Mouse (Mus musculus) urinary bladder, adult 2 months (tissue): ENCODE results near the gene Ncapd2. TPM values are rescaled to one million over a fixed set of nuclear protein-coding genes. Genes with fewer than 3 reads are reported as not detected.
"Not testable (repeated sequence)": the region's sequence is repeated elsewhere in the genome, so short reads cannot be mapped to it uniquely, and the experiment has no call there.

ENCODE experiments used
- DNase-seq: peaks from one replicate; pipeline ENCODE4 v3.0.0; 2022; ENCODE audit warnings: low spot score
- polyA plus RNA-seq: library from polyadenylated mRNA; depleted of rRNA; stranded (reverse); fragments of >200 nt; gene quantifications from 2 replicates; pipeline ENCODE4 v1.2.3, GENCODE M21; 2012

Ncapd2 gene
- polyA plus RNA-seq, 1 experiment: 17.3 TPM

DNA sequence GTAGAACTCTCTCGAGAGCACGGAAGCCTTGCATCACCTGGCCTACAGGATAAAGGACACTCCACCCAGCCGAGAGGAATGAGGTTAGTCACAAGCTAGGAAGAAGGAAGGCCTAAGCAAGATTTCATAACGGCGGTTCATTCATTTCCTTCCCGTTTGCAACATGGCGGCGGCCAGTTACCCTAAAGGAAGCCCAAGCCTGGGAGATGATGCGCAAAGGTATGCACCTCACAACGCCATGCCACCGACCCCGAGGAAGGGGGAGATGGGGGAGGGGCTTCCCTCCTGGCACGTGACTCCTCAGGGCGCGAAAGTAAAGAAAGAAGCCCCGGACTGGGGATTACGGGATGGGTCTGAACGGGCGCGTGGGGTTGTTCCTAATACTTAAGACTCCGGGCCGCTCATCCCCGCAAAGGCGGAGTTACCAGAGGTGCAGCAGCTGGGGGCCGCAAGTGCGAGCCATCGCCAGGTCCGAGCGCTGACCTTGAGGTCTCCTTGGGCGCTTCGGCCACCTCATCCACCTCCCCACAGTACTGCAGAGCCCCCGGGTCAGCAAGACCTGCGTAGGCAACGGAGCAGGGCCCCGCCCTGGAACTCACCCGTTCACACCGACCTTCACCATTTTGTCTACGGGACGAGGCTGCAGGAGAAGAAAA is 26.7 kb downstream of the Ncapd2 start:
- DNase-seq: peak; percentile 53

DNA sequence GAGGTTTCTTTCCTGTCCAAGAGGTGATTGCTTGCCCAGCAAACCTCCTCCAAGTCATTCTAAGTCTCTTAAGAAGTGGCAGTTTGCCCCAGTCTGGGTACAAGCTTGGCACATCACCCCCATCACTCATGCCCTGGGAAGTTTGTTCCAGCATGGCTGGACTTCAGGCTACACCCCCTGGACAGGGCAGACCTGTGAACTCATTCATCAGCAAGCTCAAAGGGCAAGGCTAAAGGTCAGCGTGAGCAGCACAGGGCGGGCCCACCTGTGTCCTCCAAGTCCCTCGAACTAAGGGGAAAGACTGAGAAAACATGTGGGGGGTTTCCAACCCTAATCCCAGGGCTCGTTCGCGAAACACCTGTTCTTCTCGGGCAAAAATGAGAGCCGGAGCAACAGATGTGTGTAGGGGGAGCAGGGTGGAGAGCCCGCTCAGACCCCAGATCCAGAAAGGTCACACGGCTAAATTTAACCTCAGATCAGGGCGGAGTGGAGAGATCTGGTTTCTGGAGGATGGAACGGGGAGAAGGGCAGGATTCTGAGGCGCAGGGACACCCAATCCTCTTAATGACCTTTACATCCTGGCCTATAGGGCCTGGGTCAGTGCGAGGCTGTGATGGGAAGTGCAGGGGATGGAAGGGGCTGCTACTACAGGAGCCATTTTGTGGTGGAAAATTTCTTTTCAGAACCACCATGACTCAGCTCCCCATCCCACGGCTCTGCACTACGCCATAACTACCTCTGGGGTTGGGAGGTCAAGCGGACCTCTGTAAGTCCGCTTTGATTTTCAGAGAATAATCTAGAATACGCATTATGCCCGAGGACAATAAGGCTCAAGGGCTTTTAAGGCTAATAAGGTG is 27.5 kb downstream of the Ncapd2 start:
- no peak for DNase-seq

DNA sequence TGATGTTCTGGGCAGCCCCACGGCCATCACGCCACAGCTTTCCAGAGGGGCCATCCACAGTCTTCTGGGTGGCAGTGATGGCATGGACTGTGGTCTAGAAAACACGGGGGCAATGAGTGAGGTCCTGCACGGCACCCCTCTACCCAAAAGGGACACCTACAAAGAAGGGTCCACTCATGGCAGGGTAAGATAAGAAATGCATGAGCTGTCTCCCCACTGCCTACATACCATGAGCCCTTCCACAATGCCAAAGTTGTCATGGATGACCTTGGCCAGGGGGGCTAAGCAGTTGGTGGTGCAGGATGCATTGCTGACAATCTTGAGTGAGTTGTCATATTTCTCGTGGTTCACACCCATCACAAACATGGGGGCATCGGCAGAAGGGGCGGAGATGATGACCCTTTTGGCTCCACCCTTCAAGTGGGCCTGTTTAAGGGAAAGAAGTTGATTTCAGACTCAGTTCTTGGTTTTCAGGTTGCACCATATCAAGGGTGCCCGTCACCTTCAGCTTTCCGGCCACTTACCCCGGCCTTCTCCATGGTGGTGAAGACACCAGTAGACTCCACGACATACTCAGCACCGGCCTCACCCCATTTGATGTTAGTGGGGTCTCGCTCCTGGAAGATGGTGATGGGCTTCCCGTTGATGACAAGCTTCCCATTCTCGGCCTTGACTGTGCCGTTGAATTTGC is 28.7 kb downstream of the Ncapd2 start:
- DNase-seq: not testable (repeated sequence)

DNA sequence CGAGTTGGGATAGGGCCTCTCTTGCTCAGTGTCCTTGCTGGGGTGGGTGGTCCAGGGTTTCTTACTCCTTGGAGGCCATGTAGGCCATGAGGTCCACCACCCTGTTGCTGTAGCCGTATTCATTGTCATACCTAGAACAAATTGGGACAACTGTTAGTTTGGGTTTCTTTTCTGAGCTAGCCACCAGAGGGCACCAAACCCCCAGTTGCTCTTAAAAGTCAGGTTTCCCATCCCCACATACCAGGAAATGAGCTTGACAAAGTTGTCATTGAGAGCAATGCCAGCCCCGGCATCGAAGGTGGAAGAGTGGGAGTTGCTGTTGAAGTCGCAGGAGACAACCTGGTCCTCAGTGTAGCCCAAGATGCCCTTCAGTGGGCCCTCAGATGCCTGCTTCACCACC is 29.5 kb downstream of the Ncapd2 start:
- not testable (repeated sequence) for DNase-seq

DNA sequence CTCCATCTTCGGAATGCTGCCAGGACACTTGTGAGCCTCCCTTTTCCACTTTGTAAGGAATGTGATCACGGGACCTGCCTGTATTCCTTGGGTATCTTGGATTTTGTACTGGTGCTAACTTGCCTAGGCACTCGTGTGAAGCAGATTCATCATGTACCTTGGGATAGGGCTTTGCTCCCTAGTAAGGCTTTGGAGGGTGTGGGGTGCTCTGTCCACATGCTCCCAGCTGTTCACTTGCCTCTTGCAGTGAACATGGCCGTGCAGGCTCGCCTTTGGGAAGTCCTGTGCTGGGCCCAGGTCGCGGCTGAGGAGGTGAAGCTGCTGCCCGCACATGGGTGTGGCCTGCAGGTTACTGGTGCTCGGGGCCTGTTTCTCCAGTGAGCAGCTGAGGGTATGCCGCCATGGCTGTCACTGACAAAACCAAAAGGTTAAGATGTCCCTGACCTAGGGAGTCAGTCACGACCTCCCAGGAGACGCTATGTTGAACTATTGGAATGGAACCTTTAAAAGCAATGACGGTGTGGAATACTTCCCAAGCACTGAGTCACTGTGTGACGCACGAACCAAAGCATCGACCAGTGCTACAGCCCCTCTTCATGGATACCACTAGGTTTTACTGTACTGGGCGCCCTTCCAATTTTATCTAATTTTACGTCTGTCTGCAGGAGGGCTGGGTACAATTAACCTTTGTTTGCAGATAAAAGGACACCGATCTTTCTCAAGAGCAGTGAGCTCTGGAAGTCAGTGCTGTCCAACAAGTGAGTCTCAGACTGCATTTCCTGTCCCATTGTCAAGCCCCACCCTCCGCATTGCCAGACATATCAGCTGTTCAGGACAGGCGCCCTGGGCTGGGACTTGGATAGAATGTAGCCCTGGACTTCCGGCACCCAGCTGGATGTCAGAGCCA is 30.4 kb downstream of the Ncapd2 start:
- DNase-seq: no peak

DNA sequence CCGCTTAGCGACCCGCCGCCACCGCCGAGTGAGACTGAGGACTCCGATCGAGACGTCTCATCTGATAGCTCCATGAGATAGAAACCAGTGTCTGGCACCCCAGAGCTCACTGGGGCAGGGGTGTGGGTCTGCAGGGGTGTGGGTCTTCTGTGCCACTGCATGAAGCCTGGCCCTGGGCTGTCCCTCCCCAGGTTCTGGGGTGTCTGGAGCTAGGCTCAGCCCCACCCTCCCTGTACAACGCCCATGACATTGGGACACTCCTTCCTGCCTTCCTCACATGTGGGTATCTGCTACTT is 31.0 kb downstream of the Ncapd2 start:
- no peak for DNase-seq

DNA sequence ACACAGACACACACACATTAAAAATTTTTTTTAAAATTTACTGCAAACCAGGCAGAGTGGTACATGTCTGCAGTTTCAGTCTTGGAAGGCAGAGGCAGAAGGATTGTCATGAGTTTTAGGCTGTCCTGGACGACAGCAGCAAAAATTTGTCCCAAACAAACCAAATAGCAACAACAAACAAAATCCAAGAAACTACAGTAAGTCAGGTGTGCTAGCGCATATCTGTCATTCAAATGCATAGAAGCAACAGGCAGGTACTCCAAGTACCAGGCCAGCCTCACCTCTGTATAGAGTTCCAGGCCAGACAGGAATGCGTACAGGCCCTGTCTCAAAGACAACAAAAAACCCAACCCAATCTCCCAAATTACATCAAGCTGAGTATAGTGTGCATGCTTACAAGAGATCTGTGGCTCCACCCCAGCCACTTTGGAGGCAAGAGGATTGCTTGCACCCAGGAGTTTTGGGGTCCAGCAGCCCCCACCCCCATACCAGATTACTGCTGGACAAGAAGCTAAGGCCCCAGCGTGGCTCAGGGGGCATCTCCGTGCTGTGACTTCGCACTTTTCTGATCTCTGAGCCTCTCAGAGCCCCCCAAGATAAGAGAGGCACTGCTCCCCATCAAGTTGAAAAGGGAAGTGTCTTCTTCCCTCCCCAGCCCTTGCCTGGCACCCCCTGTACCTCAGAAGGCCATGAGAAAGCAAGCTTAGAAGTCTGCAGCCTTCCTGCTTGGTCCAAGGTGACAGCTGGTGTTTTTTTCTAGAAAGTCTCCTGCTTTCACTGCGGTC is 31.5 kb downstream of the Ncapd2 start:
- DNase-seq: no peak

DNA sequence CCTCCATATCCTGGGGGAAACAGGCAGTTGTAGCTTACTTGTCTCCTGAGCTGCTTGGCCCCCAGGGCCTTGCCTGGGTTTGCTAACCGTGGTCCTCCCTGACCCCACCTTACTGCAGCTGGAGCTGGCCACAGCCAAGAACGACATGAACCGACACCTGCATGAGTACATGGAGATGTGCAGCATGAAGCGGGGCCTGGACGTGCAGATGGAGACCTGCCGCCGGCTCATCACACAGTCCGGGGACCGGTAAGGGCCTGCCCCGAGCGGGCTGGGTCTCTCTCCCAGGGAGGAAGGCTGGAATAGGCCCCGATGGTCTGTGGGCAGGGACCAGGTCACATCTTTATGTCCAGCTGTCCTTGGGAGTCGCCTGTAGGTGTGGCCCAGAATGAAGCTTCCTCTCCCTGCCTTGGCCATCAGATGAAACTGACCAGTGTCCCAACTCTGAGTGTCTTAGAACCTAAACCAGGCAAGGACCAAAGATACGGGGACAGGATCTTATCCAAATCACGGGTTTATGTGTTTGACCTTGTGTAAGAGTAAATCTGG is 32.5 kb downstream of the Ncapd2 start:
- DNase-seq: no peak

DNA sequence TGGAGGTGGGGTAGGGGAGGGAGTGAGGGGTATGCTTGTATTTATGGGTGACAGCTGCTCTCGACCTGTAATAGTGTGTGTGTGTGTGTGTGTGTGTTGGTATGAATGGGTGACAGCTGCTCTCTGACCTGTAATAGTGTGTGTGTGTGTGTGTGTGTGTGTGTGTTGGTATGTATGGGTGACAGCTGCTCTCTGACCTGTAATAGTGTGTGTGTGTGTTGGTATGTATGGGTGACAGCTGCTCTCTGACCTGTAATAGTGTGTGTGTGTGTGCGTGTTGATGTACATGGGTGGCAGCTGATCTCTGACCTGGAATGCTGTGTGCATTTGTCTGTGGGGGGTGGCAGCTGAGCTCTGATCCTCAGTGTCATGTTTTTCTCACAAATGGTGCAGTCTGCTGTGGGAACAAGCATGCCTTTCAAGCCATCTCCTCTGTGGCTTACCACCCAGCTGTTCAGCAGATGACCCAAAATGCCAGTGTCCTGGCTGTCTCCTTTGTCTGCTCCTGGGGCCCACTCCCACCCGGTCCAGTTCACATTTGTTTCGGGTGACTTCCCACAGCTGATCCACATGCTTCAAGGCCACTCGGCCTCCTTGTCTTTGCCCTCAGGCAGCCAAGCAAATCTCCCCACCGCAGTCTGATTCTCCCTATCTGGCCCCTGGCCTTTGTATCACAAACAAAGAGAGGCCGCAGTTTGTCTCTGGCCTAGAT is 34.4 kb downstream of the Ncapd2 start:
- DNase-seq: no peak

DNA sequence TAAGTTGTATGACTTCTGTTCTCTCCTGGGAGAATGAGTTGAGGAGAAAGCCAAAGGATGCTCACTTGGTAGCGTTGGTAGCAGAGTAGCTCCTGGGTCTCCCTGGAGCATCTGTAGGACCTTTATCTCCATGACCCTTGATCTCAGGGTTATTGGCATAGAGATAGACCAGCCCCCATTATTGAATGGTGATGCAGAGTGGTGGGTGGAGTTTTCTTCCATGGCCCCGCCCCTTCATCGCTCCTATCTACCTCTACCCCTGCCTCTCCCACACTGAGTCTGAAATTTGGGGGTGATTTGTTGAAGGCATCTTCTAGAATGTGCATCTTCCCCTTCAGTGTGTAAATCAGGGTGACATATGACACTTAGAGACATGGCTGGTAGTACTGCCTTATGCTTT is 35.0 kb downstream of the Ncapd2 start:
- no peak for DNase-seq

DNA sequence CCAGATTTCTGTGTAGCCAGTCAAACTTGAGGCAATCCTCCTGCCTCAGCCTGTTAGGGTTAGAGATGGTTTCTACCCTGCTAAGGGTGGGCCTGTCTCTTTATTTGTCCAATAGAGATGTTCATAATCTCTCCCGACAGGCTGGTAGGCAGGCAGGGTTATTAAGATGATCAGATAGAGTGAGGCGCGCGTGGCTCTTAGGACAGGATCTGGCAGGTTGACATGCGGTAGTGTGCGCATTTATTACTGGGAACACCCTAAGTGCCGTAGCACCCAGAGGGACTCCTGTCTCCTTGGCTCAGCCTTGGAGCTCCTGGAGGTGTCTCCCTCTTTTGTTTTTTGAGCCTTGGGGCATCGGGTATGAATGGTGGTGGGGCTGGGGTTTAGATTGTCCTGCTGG is 36.2 kb downstream of the Ncapd2 start:
- DNase-seq: no peak

DNA sequence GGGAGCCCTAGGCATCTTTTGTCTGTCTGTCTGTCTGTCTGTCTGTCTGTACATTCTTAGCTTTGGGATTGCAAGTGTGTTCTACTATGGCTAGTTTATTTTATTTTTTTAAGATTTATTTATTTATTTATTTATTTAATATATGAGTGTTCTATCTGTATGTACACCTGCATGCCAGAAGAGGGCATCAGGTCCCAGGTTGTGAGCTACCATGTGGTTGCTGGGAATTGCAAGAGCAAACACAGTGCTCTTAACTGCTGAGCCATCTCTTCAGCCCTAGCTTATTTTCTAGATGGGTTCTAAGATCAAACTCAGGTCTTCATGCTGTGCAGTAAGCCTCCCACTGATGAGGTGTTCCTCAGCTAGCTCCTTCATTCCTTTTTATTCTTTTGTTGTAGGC is 37.0 kb downstream of the Ncapd2 start:
- no peak for DNase-seq

DNA sequence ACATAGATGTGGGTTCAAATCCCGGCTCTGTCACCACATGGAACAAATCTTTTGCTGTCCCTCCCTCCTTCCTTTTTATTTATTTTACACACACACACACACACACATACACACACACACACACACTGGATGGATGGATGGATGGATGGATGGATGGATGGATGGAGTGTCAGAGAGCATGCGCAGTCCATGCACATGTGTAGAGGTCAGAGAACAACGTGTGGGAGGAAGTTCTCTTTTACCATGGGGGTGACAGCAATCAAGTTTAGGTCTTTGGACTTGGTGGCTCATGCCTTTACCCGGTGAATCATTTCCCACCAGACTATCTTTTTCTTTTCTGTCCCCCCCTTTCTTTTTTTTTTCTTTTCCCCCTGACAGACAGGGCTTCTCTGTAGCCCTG is 37.8 kb downstream of the Ncapd2 start:
- DNase-seq: no peak

DNA sequence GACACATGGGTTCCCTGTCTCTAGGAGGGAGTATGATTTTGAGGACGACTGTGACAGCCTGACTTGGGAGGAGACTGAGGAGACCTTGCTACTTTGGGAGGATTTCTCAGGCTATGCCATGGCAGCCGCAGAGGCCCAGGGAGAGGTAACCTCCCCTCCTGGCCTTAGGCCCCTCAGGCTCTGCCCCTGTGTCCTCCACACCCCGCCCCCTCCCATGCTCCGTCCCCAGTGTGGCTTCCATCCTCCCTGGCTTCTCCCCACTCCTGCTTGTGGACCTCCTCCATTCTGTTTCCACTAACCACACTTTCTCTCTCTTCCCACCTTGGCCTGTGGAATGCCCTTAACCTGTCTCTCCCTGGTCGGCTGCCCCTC is 38.5 kb downstream of the Ncapd2 start:
- no peak for DNase-seq

DNA sequence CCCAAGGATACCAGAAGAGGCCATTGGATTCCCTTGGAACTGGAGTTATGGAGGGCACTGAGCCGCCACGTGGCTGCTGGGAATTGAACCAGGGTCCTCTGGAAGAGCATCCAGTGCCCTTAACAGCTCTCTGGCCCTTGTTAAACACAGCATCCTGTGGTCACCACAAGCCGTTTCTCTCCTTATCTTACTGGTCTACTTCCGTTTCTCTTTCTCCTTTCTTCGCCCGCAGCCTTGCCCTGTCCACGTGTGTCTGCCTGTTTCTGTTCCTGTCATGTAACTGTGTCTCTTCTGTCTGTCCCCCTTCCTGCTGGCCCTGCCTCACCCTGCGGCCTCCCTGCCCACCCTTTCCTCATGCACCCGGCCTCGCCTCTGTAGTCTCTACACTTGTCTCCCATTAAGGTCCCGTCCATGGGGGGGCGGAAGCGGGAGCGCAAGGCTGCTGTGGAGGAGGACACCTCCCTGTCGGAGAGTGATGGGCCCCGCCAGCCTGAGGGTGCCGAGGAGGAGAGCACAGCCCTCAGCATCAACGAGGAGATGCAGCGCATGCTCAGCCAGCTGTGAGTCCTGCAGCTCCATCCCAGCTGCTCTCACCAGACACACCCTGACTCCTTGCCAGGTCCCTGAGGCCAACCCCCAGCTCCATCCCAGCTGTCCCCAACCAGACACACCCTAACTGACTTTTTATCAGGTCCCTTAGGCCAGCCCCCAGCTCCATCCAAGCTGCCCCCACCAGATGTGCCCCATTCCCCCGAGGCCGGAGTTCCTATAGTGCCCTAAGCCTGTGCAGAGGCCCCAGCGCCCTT is 39.1 kb downstream of the Ncapd2 start:
- DNase-seq: no peak

DNA sequence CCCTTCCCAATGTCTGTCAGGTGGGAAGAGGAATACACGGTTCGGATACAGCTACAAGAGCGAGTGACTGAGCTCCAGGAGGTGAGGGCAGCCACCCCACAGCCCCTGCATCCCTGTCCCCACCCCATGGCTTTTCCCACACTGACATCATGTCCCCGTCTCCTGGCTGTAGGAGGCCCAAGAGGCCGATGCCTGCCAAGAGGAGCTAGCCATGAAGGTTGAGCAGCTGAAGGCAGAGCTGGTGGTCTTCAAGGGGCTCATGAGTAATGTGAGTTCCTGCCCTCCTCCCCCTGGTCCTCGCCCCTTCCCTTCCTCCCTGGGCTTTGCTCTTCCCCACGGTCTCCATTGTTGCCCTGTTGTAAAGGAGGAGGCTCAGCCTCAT is 41.9 kb downstream of the Ncapd2 start:
- no peak for DNase-seq

DNA sequence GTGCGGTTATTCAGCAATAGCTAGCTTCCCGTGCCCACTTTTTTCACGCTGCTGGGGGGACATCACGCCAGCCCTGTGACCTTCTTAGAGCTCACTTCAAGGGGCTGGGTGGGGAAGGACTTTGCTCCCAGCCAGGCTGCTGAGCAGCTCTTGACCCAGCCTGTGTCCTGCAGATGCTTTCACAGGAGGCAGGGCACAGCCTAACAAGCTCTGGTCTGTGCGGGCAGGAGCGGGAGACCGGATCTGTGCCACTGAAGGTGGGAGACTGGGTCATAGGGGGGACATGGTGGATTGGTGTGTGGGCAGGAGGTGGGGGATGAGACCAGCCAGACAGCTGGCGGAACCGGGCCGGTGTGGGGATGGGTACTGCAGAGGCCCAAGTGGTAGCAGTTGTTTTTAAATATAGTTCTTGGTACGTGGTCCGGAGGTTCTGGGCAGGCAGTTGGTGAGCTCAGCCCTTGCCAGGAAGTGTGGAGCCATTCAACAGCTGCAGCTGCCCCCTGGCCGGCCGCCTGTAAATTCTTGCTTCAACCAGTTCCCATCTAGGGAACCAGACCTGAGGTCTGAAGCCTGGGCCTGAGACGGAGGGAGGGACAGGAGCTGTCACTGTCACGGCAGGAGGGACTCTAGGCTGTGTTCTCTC is 42.5 kb downstream of the Ncapd2 start:
- no peak for DNase-seq

DNA sequence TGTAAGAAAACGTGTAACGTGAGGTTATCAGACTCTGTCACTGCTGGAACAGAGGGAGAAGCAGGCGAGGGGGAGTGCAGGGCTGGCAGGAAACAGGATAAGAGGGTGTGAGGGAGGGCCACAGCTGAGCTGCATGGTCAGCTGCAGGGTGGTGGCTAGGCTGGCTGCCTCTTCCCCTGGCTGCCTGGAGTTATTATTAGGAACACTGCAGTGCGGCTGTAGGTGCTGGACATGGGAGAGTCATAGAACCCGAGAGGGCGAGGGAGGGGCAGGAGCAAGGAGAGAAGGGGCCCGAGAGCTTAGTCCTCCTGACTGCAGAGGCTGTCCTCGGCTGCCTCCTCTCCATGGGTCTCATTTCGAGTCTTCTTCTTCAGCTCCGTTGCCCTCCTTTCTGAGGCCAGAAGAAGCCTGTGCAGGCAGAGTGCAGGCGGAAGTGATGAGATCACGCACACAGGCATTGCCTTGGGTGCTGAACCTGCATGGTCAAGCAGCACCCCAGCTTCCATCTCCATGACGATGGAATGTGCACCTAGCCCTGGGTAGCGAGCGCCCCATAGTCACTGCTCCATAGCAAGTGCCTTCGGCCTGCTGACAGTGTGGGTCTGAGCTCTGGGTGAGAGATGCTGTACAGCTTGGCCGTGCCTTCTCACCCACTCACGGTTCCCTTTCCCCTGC is 43.1 kb downstream of the Ncapd2 start:
- no peak for DNase-seq
